Mouse (Mus musculus) neural tube, postnatal 0 days (tissue): ENCODE measurements around the gene Ergic2. TPM values are rescaled to one million over a fixed set of nuclear protein-coding genes. Genes with fewer than 3 reads are reported as not detected.

Source experiments
- polyA plus RNA-seq: library from polyadenylated mRNA; unstranded; fragments of >200 nt; fragmentation: Nextera tagmentation; extraction: Ambion mirVana; gene quantifications from 2 replicates; pipeline ENCODE4 v1.2.1, GENCODE M21; 2015

Gene Ergic2
- 185 and 228 TPM in 2 replicates for polyA plus RNA-seq

DNA sequence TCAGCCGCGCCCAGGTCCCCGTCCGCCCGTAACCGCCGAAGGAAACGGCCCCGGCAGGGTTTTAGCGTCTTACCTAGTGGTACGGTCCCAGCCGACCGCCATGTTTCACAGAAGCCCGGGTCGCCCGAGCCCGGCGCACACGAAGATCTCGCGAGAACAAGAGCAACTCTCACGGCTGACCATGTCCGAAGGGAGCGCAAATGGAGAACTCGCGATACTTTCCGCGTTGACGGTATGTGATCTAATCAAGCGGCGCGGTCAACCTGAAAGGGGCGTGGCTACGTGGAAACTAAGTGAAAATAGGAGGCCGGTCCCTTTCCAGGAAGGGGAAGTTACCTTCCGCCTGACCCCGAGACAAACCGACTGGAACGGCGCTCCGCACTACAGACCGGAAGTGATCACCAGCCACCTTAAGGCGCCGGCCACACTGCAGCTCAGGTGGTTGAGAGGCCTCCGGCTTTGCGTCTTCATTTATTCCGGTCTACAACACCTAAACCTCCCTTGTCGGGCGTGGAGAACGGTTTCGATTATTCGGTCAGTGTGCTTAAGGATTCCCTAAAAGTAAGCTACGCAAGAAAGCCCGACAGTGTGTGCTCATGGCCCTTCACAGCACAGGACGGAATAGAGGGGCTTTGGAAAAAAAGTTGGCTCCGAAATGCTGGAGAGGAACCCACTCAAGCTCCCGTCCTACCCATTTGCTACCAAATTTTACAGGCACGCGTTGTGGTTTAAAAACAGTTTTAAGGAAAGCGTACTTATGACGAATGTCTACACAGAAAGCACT is at the start of gene Ergic2:
TSS of gene Ergic2 (minus strand) at position 478 of the 784 bp plus-strand sequence.

Other genes starting within 250 kb of the Ergic2 start
- 23.0 and 25.8 TPM in 2 replicates for gene Far2, start 165.1 kb downstream of the Ergic2 start, polyA plus RNA-seq
- gene Tmtc1, start 232.0 kb upstream of the Ergic2 start, polyA plus RNA-seq = 4.5 and 4.8 TPM in 2 replicates